Mouse (Mus musculus) spleen, adult 2 months (tissue): ENCODE measurements around the gene Actr2. TPM values are rescaled to one million over a fixed set of nuclear protein-coding genes. Genes with fewer than 3 reads are reported as not detected.
"Not testable (repeated sequence)": the region's sequence is repeated elsewhere in the genome, so short reads cannot be mapped to it uniquely, and the experiment has no call there.

Source experiments
- DNase-seq, 2 experiments: peaks; one replicate each; pipeline versions ENCODE4 v3.0.0 to v3.0.0-alpha.2; 2012 to 2021; ENCODE audit warnings: low spot score in 2 of 2, low read depth in 1 of 2
- H3K27ac ChIP-seq: fragments of 200-500 bp; 2 replicates; pipeline ENCODE4 v1.5.1; 2012; ENCODE audit warnings: low read length, inconsistent platforms; ENCODE audit not compliant: insufficient read depth
- H3K27me3 ChIP-seq: fragments of 200-500 bp; 2 replicates; pipeline ENCODE4 v1.6.1; 2012; ENCODE audit warnings: mild to moderate bottlenecking, moderate library complexity, low read length, inconsistent platforms; ENCODE audit not compliant: control insufficient read depth, insufficient read depth
- H3K36me3 ChIP-seq: fragments of 200-500 bp; 2 replicates; pipeline ENCODE4 v1.6.1; 2012; ENCODE audit warnings: mild to moderate bottlenecking, low read length, inconsistent platforms; ENCODE audit not compliant: control insufficient read depth, insufficient read depth
- H3K4me1 ChIP-seq: fragments of 200-500 bp; 2 replicates; pipeline ENCODE4 v1.6.1; 2011; ENCODE audit warnings: inconsistent platforms; ENCODE audit not compliant: control insufficient read depth, insufficient read depth, insufficient read length
- H3K4me3 ChIP-seq: fragments of 200-500 bp; 2 replicates; pipeline ENCODE4 v1.5.1; 2011; ENCODE audit warnings: mild to moderate bottlenecking, inconsistent platforms; ENCODE audit not compliant: insufficient read depth, insufficient read length; ENCODE audit errors: extremely low read depth
- CTCF ChIP-seq: fragments of 200-500 bp; IDR thresholded peaks from 2 replicates; pipeline ENCODE4 v1.5.1; 2011; ENCODE audit warnings: mild to moderate bottlenecking, inconsistent platforms; ENCODE audit not compliant: insufficient read depth, insufficient read length, insufficient replicate concordance; ENCODE audit errors: extremely low read depth
- POLR2A ChIP-seq: fragments of 200-500 bp; IDR thresholded peaks from 2 replicates; pipeline ENCODE4 v1.6.1; 2011; ENCODE audit warnings: low read depth, low read length, inconsistent platforms
- WGBS: fragments of 180-500 bp; shearing (Covaris S2); methylation state at CpG from one replicate; pipeline ENCODE4 v1.1.7; 2018; 5-methylcytosine and 5-hydroxymethylcytosine counted together
- polyA plus RNA-seq: library from polyadenylated mRNA; depleted of rRNA; stranded (reverse); fragments of >200 nt; gene quantifications from 2 replicates; pipeline ENCODE4 v1.2.3, GENCODE M21; 2012

The Actr2 gene
- polyA plus RNA-seq, 1 experiment, result 24.4 TPM

DNA sequence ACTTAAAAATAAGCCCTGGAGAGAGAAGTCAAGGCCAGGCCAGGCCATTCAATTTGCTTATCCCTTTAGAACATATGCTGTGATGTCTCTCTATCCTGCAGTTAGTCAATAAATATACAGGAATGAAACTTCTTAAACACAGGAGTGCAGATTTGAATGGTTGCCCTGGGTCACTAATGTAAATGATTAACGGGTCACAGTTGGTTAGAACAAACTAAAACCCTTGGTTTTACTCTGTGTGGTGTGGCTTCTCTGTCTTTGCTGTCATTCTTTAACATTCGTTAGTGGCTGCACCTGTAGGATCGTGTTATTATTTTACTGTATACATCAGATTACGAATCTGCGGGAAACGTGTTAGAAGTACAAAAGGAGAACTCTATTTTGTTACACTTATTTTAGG lies 23.6 kb upstream of the Actr2 start:
- H3K4me1 ChIP-seq, result no peaks in the 10 kb centered on the region
- 91% methylated on average over 6 of the region's 6 CpGs for WGBS
- H3K27me3 ChIP-seq, result no peaks in the 10 kb centered on the region
- no peak overlapping the region for H3K4me3 ChIP-seq
- no peak for TF ChIP-seq POLR2A
- no peak for TF ChIP-seq CTCF
- H3K27ac ChIP-seq, result no peak overlapping the region
- DNase-seq, result no peak
- H3K36me3 ChIP-seq, result no peaks in the 10 kb centered on the region

GRCm38 (mm10) chr11:20134869-20135268 lies 22.2 kb upstream of the Actr2 start:
- 84% methylated on average over 3 of the region's 3 CpGs for WGBS
- H3K27ac ChIP-seq, H3K4me1 ChIP-seq, DNase-seq, H3K4me3 ChIP-seq, H3K27me3 ChIP-seq, H3K36me3 ChIP-seq: not testable (repeated sequence)

GRCm38 (mm10) chr11:20133721-20134120 lies 21.0 kb upstream of the Actr2 start:
- H3K27ac ChIP-seq, result no peak overlapping the region
- no peak for DNase-seq
- no peak for TF ChIP-seq POLR2A
- no peak for TF ChIP-seq CTCF
- H3K36me3 ChIP-seq, result no peaks in the 10 kb centered on the region
- H3K4me1 ChIP-seq, result no peaks in the 10 kb centered on the region
- 90% methylated on average over 1 of the region's 1 CpGs for WGBS
- H3K27me3 ChIP-seq, result no peaks in the 10 kb centered on the region
- H3K4me3 ChIP-seq, result no peak overlapping the region

DNA sequence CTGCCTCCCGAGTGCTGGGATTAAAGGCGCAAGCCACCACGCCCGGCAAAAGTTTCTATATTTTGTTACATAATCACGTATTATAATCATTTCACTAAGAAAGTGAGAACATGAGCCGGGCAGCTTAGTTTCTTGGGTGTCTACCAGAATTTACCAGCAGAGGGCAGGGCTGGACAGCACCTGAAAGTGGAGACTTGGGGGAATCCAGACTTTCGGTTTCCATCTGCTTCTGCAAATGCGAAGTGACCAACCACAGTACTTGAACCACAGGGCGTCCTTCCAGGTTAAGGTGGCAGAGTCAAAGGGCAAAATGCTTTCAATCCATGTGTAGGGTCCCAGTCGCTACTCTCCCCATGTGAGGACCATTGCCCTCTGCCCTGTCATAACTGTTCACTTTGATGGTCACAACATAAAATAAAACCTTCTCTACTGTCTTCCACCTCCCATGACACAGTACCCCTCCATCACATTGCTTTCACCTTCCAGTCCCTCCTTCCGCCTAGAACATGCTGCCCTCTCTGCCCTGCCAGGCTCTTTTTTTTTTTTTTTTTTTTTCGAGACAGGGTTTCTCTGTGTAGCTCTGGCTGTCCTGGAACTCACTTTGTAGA lies 20.3 kb upstream of the Actr2 start:
- Histone ChIP-seq H3K4me3 (peak overlapping the region; percentile 46), H3K36me3 (no peaks in the 10 kb centered on the region), H3K27ac (no peak overlapping the region), H3K4me1 (no peaks in the 10 kb centered on the region), H3K27me3 (no peaks in the 10 kb centered on the region)
- TF ChIP-seq CTCF (peak; percentile 77; the same call in 1 of the 2 replicates), POLR2A (no peak)
- DNase-seq, result peak; percentile 74 to 78
- WGBS, result 12% methylated on average over 12 of the region's 12 CpGs

DNA sequence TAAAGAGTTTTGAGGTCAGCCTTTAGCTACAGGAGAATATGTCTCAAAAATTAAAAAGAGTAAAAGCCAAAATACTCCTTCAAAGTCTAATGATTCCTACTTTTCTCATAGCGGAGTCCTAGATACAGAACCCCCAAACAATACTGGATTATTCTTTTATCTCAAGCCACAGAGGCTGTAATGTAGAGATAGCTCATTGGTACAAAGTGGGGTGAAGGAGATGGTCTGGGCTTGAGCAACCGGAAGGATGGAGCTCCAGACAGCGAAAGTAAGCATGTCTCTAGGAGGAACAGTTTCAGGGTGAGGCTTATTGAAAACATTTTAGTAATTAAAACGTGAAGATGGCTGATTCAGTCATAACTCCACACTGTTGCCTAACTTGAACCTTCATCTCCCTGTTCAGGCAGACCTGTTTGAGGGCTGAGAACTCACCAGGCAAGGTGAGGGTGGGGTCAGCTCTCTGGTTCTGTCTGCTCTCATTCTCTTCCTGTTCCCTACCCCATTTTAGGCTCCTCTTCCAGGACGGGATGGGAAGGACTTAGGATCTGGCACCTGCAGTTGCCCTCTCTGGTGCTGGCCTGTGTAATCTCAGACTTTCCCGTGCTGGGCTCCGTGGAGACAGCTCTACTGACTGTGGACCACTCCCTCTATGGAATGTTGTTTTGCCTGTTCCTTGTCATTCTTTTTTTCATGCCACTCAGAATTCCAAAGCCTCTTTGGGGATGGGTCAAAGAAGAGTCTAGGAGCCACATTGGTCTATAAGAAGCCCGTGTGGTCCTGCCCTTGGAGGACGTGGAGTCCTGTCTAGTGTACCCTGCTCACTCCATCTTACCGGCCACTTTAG lies 14.2 kb upstream of the Actr2 start:
- H3K4me3 ChIP-seq, result no peak overlapping the region
- H3K27ac ChIP-seq, result no peak overlapping the region
- H3K36me3 ChIP-seq, result no peaks in the 10 kb centered on the region
- H3K4me1 ChIP-seq, result no peaks in the 10 kb centered on the region
- 83% methylated on average over 10 of the region's 10 CpGs for WGBS
- TF ChIP-seq POLR2A (no peak), CTCF (no peak)
- H3K27me3 ChIP-seq, result no peaks in the 10 kb centered on the region
- no peak for DNase-seq

DNA sequence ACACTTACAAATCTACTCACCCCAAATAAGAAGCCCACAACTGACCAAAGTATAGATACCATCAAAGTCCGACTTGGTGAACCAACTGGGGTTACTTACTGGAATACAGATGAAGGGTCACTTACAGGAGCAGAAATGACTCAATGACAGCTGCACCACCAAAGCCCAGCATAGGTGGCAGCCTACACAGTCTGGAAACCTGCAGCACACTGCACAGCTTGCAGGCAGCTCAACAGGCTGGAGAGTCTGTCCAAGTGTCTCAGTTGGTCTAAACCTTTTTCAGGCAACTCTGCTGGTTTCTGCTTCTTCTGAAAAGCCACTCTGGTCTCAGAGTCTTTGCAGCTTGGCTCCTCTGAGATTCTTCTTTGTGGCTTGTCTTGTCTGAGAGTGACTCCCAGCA lies 12.7 kb upstream of the Actr2 start:
- no peaks in the 10 kb centered on the region for H3K27me3 ChIP-seq
- WGBS, result 78% methylated on average over 1 of the region's 1 CpGs
- H3K36me3 ChIP-seq, result no peaks in the 10 kb centered on the region
- TF ChIP-seq CTCF (no peak), POLR2A (no peak)
- H3K4me3 ChIP-seq, result no peak overlapping the region
- H3K27ac ChIP-seq, result no peak overlapping the region
- DNase-seq, result no peak
- H3K4me1 ChIP-seq, result no peaks in the 10 kb centered on the region

GRCm38 (mm10) chr11:20116701-20117100 lies 4.0 kb upstream of the Actr2 start:
- TF ChIP-seq CTCF (no peak), POLR2A (no peak)
- no peak overlapping the region for H3K4me3 ChIP-seq
- H3K4me1 ChIP-seq, result no peaks in the 10 kb centered on the region
- DNase-seq, result no peak
- 90% methylated on average over 4 of the region's 4 CpGs for WGBS
- no peaks in the 10 kb centered on the region for H3K27me3 ChIP-seq
- no peaks in the 10 kb centered on the region for H3K36me3 ChIP-seq
- no peak overlapping the region for H3K27ac ChIP-seq
